Mouse (Mus musculus): ENCODE data around the gene Ubxn7. TPM values are rescaled to one million over a fixed set of nuclear protein-coding genes. Genes with fewer than 3 reads are reported as not detected.
A peak's percentile ranks its signal among the peaks of the same experiment; 100 is the strongest.

Gene Ubxn7
- total and polyA plus RNA-seq, 2 experiments, result 2.1 to 36.8 TPM

DNA sequence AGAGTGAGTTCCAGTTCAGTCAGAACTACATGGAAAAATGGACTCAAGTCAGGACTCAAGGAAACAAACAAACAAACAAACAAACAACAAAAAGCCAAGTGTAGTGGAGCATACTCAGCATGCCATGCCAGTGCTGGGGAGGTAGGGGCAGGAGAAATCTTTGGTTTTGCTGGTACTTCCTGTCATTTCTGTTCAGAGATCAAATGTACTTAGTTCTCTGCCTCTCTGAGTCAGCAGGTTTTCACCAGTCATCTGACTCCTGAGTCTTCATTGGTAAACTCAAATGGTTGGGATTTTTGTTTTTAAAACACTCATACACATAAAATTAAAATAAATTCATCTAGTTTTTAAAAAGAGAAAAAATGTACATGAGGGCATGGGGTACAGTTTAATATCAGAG, 13.5 kb downstream of the Ubxn7 start:
- peak; percentile 48 for DNase-seq (ENCODE audit: extremely low read depth, low read depth, low spot score)
- H3K79me2 ChIP-seq (ENCODE audit: control insufficient read depth, insufficient read depth, low read length), result peaks cover 9% of the 10 kb centered on the region; the same call in 1 of the 2 replicates
- peaks cover 4% of the 10 kb centered on the region for H3K4me1 ChIP-seq (ENCODE audit: control insufficient read depth, insufficient read depth, low read length)
- no peaks in the 10 kb centered on the region for H3K36me3 ChIP-seq (ENCODE audit: control insufficient read depth, insufficient read depth, low read length)
- no peak overlapping the region for H3K27ac ChIP-seq (replicated peaks; ENCODE audit: insufficient read depth, low read depth, low read length)
- H3K4me3 ChIP-seq (ENCODE audit: insufficient read depth, low read depth, low read length), result no peak overlapping the region
- no peak overlapping the region for H3K9ac ChIP-seq (ENCODE audit: low read depth, low read length)
- no peak for TF ChIP-seq POLR2A (IDR thresholded peaks at IDR 0.05; ENCODE audit: extremely low read depth, insufficient read depth, low read length)
- TF ChIP-seq CTCF (IDR thresholded peaks at IDR 0.05; ENCODE audit: low read depth, low read length), result no peak
- no peaks in the 10 kb centered on the region for H3K27me3 ChIP-seq (ENCODE audit: control insufficient read depth, insufficient read depth, low read length)

DNA sequence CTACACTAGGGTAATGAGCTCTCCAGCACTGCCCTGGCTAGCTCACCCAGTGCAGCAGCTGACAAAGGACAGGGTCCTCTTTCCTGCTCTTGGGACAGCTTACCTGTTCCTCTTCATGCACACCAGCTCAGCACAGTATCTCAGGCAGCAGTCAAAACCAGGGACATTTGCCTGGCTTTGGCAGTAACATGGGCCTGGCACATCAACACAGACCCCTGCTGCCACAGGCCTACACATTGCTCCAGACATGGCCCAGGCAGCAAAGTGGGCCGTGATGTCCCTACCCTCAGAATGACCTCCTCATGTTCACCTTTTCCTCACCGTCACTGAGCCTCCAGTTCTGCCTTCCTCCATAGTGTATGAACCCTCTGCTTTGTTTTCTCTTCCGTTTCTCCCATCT, 18.7 kb downstream of the Ubxn7 start:
- Histone ChIP-seq H3K27me3 (ENCODE audit: control insufficient read depth, insufficient read depth, low read length) (no peaks in the 10 kb centered on the region), H3K9ac (ENCODE audit: low read depth, low read length) (no peak overlapping the region), H3K79me2 (ENCODE audit: control insufficient read depth, insufficient read depth, low read length) (peaks cover 15% of the 10 kb centered on the region; the same call in 1 of the 2 replicates), H3K36me3 (ENCODE audit: control insufficient read depth, insufficient read depth, low read length) (peaks cover 8% of the 10 kb centered on the region; the same call in 1 of the 2 replicates), H3K4me3 (ENCODE audit: insufficient read depth, low read depth, low read length) (no peak overlapping the region), H3K27ac (replicated peaks; ENCODE audit: insufficient read depth, low read depth, low read length) (no peak overlapping the region), H3K4me1 (ENCODE audit: control insufficient read depth, insufficient read depth, low read length) (no peaks in the 10 kb centered on the region; the same call in 1 of the 2 replicates)
- DNase-seq (ENCODE audit: extremely low read depth, low read depth, low spot score), result no peak
- 95% methylated on average over 3 of the region's 3 CpGs for WGBS
- TF ChIP-seq POLR2A (IDR thresholded peaks at IDR 0.05; ENCODE audit: extremely low read depth, insufficient read depth, low read length), result no peak
- TF ChIP-seq CTCF (IDR thresholded peaks at IDR 0.05; ENCODE audit: low read depth, low read length), result no peak

DNA sequence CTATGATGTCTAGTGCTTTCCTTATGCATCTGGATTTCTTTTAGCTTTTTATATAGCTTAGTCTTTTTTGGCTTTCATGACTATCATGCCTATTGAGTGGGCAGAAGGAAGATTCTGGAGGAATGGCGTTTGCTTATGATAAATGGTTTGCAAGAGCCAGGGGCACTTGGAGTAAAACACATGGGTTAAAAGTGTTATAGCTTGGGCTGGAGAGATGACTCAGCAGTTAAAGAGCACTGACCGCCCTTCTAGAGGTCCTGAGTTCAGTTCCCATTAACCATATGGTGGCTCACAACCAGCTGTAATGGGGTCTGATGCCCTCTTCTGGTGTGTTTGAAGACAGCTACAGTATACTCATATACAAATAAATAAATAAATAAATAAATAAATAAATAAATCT, 31.5 kb downstream of the Ubxn7 start:
- TF ChIP-seq POLR2A (IDR thresholded peaks at IDR 0.05; ENCODE audit: extremely low read depth, insufficient read depth, low read length) (no peak), CTCF (IDR thresholded peaks at IDR 0.05; ENCODE audit: low read depth, low read length) (no peak)
- no peak for DNase-seq (ENCODE audit: extremely low read depth, low read depth, low spot score)
- Histone ChIP-seq H3K36me3 (ENCODE audit: control insufficient read depth, insufficient read depth, low read length) (peaks cover 11% of the 10 kb centered on the region; the same call in 1 of the 2 replicates), H3K9ac (ENCODE audit: low read depth, low read length) (no peak overlapping the region), H3K27me3 (ENCODE audit: control insufficient read depth, insufficient read depth, low read length) (no peaks in the 10 kb centered on the region), H3K4me1 (ENCODE audit: control insufficient read depth, insufficient read depth, low read length) (no peaks in the 10 kb centered on the region), H3K4me3 (ENCODE audit: insufficient read depth, low read depth, low read length) (no peak overlapping the region), H3K27ac (replicated peaks; ENCODE audit: insufficient read depth, low read depth, low read length) (no peak overlapping the region), H3K79me2 (ENCODE audit: control insufficient read depth, insufficient read depth, low read length) (peaks cover 3% of the 10 kb centered on the region; the same call in 1 of the 2 replicates)
- 95% methylated on average over 2 of the region's 2 CpGs for WGBS

DNA sequence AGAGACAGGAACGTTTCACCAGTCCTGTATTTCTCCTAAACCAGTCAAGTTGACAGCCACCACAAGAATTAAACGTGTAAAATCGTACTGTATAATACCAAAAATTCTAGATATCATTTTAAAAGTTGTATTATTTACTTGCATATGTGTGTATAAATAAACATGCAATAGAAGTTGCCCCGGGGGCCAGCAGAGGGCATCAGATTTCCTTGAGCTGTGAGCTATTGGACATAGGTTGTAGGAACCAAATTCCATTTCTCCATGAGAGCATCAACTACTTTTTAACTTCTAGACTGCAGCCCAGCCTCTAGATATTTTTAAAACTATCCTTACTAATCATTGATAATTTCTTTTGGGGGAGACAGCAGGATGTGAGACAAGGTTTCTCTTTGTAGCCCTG, 39.3 kb downstream of the Ubxn7 start:
- Histone ChIP-seq H3K4me3 (ENCODE audit: insufficient read depth, low read depth, low read length) (no peak overlapping the region), H3K9ac (ENCODE audit: low read depth, low read length) (no peak overlapping the region), H3K27me3 (ENCODE audit: control insufficient read depth, insufficient read depth, low read length) (no peaks in the 10 kb centered on the region), H3K4me1 (ENCODE audit: control insufficient read depth, insufficient read depth, low read length) (no peaks in the 10 kb centered on the region), H3K79me2 (ENCODE audit: control insufficient read depth, insufficient read depth, low read length) (no peaks in the 10 kb centered on the region; the same call in 1 of the 2 replicates), H3K27ac (replicated peaks; ENCODE audit: insufficient read depth, low read depth, low read length) (no peak overlapping the region), H3K36me3 (ENCODE audit: control insufficient read depth, insufficient read depth, low read length) (peaks cover 38% of the 10 kb centered on the region)
- 73% methylated on average over 4 of the region's 4 CpGs for WGBS
- DNase-seq (ENCODE audit: extremely low read depth, low read depth, low spot score), result peak; percentile 24
- TF ChIP-seq POLR2A (IDR thresholded peaks at IDR 0.05; ENCODE audit: extremely low read depth, insufficient read depth, low read length) (no peak), CTCF (IDR thresholded peaks at IDR 0.05; ENCODE audit: low read depth, low read length) (peak; percentile 36; the same call in 1 of the 2 replicates)

DNA sequence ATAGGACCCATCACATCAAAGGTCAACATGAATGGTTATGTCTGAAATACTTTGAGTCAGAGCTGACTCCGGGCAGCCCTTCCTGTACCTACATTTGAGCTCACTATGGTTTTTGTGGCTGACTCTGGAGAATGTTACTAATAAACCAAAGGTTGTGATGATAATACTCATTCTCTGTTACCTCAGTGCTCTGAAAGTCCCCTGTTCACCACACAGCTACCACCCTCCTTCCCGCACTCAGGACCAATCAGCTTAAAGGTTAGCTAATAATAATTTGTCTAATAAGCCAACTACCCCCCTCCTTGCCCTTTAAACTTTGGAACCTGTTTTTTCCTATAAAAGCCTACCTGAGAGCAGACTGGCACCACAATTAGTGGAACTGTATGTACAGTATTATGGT, 47.5 kb downstream of the Ubxn7 start:
- H3K4me1 ChIP-seq (ENCODE audit: control insufficient read depth, insufficient read depth, low read length), result no peaks in the 10 kb centered on the region
- H3K36me3 ChIP-seq (ENCODE audit: control insufficient read depth, insufficient read depth, low read length), result peaks cover 65% of the 10 kb centered on the region
- no peaks in the 10 kb centered on the region for H3K27me3 ChIP-seq (ENCODE audit: control insufficient read depth, insufficient read depth, low read length)
- H3K9ac ChIP-seq (ENCODE audit: low read depth, low read length), result no peak overlapping the region
- H3K4me3 ChIP-seq (ENCODE audit: insufficient read depth, low read depth, low read length), result no peak overlapping the region
- DNase-seq (ENCODE audit: extremely low read depth, low read depth, low spot score), result peak; percentile 55
- whole genome bisulfite sequencing, result 67% methylated on average over 2 of the region's 2 CpGs
- H3K27ac ChIP-seq (replicated peaks; ENCODE audit: insufficient read depth, low read depth, low read length), result no peak overlapping the region
- no peaks in the 10 kb centered on the region for H3K79me2 ChIP-seq (ENCODE audit: control insufficient read depth, insufficient read depth, low read length)
- no peak for TF ChIP-seq CTCF (IDR thresholded peaks at IDR 0.05; ENCODE audit: low read depth, low read length)
- no peak for TF ChIP-seq POLR2A (IDR thresholded peaks at IDR 0.05; ENCODE audit: extremely low read depth, insufficient read depth, low read length)

DNA sequence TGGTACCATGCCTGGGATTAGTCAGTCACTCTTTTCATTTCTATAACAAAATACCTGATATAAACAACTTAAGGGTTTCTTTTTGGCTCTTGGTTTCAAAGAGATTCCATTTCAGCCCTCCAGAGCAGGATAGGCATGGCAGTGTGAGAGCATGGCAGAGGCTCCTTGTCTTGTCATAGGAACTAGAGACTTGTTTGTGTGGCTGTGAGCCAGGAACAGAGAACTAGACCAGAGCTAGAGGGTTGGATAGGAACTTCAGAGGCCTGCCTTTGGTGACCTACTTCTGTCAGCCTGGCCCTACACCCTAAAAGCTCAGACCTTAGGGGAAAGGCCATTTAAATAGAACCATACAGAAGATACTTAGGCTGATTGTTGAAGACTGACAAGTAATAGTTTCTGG, 50.8 kb downstream of the Ubxn7 start:
- DNase-seq (ENCODE audit: extremely low read depth, low read depth, low spot score), result no peak
- no peak overlapping the region for H3K4me3 ChIP-seq (ENCODE audit: insufficient read depth, low read depth, low read length)
- no peaks in the 10 kb centered on the region for H3K79me2 ChIP-seq (ENCODE audit: control insufficient read depth, insufficient read depth, low read length)
- H3K9ac ChIP-seq (ENCODE audit: low read depth, low read length), result no peak overlapping the region
- TF ChIP-seq POLR2A (IDR thresholded peaks at IDR 0.05; ENCODE audit: extremely low read depth, insufficient read depth, low read length) (no peak), CTCF (IDR thresholded peaks at IDR 0.05; ENCODE audit: low read depth, low read length) (no peak)
- H3K27me3 ChIP-seq (ENCODE audit: control insufficient read depth, insufficient read depth, low read length), result no peaks in the 10 kb centered on the region
- no peak overlapping the region for H3K27ac ChIP-seq (replicated peaks; ENCODE audit: insufficient read depth, low read depth, low read length)
- H3K36me3 ChIP-seq (ENCODE audit: control insufficient read depth, insufficient read depth, low read length), result peaks cover 56% of the 10 kb centered on the region
- H3K4me1 ChIP-seq (ENCODE audit: control insufficient read depth, insufficient read depth, low read length), result no peaks in the 10 kb centered on the region
